Mouse (Mus musculus): ENCODE measurements around the gene Rnpep. TPM values are rescaled to one million over a fixed set of nuclear protein-coding genes. Genes with fewer than 3 reads are reported as not detected.

Rnpep gene
- total RNA-seq (2023) = 20.2 TPM

GRCm38 (mm10) chr1:135283826-135284291 lies at the start of gene Rnpep:
TSS of gene Rnpep (minus strand) at chr1:135284084.

GRCm38 (mm10) chr1:135324571-135324970 lies 40.7 kb upstream of the Rnpep start, which contains the start of gene Lmod1:
TSS of gene Lmod1 (plus strand) at chr1:135324807.

GRCm38 (mm10) chr1:135313284-135314031 lies 29.6 kb upstream of the Rnpep start, which contains the start of gene Timm17a:
TSS of gene Timm17a (minus strand) at chr1:135313778.

GRCm38 (mm10) chr1:135258380-135259127 lies 25.3 kb downstream of the Rnpep start, which contains the start of gene Elf3:
TSS of gene Elf3 (minus strand) at chr1:135258568.

Other genes starting within 250 kb of the Rnpep start
- gene Lgr6, start 178.8 kb downstream of the Rnpep start, total RNA-seq (2023) = not detected
- 44.4 TPM for gene Ptpn7, start 151.4 kb downstream of the Rnpep start, total RNA-seq (2023)
- gene Arl8a, start 137.3 kb downstream of the Rnpep start, total RNA-seq (2023) = 46.4 TPM
- gene Gpr37l1, start 116.4 kb downstream of the Rnpep start, total RNA-seq (2023) = not detected
- gene Elf3, start 25.5 kb downstream of the Rnpep start, total RNA-seq (2023) = not detected
- 59.4 TPM for gene Timm17a, start 29.7 kb upstream of the Rnpep start, total RNA-seq (2023)
- gene Lmod1, start 40.7 kb upstream of the Rnpep start, total RNA-seq (2023) = not detected
- 4.1 TPM for gene Shisa4, start 91.2 kb upstream of the Rnpep start, total RNA-seq (2023)
- 84.8 TPM for gene Ipo9, start 146.4 kb upstream of the Rnpep start, total RNA-seq (2023)